Mouse (Mus musculus) lung, adult 2 months (tissue): ENCODE results near the gene March11. TPM values are rescaled to one million over a fixed set of nuclear protein-coding genes. Genes with fewer than 3 reads are reported as not detected.

ENCODE experiments used
- DNase-seq: peaks from one replicate; pipeline ENCODE4 v3.0.0; 2022
- H3K4me1 ChIP-seq: fragments of 200-500 bp; 2 replicates; pipeline ENCODE4 v1.6.1; 2011; ENCODE audit warnings: low read length; ENCODE audit not compliant: control insufficient read depth, insufficient read depth
- H3K4me3 ChIP-seq: fragments of 200-500 bp; replicated peaks from 2 replicates; pipeline ENCODE3; 2011; ENCODE audit warnings: low read depth, mild to moderate bottlenecking, control low read depth, low read length; ENCODE audit errors: extremely low read depth
- CTCF ChIP-seq: fragments of 200-500 bp; IDR thresholded peaks from 2 replicates; pipeline ENCODE4 v1.5.1; 2011; ENCODE audit warnings: mild to moderate bottlenecking, low read length, control low read depth; ENCODE audit not compliant: insufficient read depth
- POLR2A ChIP-seq: fragments of 200-500 bp; IDR thresholded peaks from 2 replicates; pipeline ENCODE4 v1.6.1; 2011; ENCODE audit warnings: low read depth, mild to moderate bottlenecking, control low read depth, low read length, borderline replicate concordance; ENCODE audit errors: extremely low read depth
- WGBS: fragments of 180-500 bp; shearing (Covaris S2); methylation state at CpG from one replicate; pipeline ENCODE4 v1.1.7; 2018; 5-methylcytosine and 5-hydroxymethylcytosine counted together
- polyA plus RNA-seq: library from polyadenylated mRNA; depleted of rRNA; stranded (reverse); fragments of >200 nt; gene quantifications from 2 replicates; pipeline ENCODE4 v1.2.3, GENCODE M21; 2012; rRNA removed

Gene March11
- polyA plus RNA-seq, result 0.08 TPM in 1 of 2 replicates, not detected in the other

DNA sequence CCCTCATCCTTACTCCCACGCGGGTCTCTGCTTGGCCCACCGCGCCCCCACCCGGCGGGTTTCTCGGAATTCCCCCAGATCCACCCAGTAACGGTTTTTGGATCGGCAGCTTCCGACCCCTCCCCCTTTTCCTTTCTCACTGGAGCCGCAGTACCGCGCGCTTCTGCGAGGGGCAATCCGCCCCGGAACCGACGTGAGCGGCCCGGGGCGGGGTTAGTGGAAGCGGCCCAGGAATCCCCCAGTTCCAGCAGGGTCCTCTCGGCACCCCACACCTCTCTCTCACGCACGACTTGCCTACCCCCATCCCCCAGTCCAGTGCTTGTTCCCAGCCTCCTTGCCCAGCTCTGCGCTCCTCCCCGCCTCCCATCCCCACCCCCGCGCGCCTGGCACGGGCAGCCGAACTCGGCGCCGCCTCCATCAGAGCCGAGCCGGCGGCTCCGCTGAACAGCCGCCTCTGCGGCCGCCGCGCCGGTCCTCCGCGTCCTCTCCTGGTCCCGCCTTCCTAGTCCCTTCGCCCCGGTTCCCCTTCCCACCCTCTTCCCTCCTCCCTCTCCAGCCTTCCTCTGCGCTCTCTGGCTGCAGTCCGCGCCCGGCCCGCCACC is at the start of gene March11:
Gene March11 (plus strand): TSS at position 420 of the 602 bp plus-strand sequence.
- no peak for DNase-seq
- Histone ChIP-seq H3K4me1 (no peaks in the 10 kb centered on the region), H3K4me3 (no peak within 1 kb of the TSS)
- WGBS, result 1% methylated on average over 49 of the region's 56 CpGs
- no peak for TF ChIP-seq CTCF
- no peak for TF ChIP-seq POLR2A

DNA sequence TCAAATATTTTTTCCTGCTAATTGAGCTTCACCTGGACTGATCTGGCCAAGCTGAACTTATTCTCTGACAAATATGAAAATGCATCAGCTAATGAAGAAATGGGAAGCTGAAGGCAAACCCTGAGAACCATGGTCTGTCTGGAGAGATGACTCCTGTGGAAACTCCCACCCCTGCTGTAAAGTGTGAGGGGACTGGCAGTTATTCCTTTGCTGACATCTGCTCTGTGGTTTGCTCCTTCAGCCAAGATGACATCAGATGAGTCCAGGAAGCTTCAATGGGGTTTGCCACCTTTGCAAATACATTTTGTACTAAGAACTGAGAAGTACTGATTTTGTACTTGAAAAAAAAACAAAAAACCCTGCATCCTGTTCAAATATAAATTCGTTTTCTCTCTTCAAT is 46.5 kb upstream of the March11 start:
- no peak for DNase-seq
- H3K4me1 ChIP-seq, result no peaks in the 10 kb centered on the region
- WGBS, result 29% methylated on average over 1 of the region's 1 CpGs
- no peak for TF ChIP-seq CTCF
- H3K4me3 ChIP-seq, result no peak overlapping the region

DNA sequence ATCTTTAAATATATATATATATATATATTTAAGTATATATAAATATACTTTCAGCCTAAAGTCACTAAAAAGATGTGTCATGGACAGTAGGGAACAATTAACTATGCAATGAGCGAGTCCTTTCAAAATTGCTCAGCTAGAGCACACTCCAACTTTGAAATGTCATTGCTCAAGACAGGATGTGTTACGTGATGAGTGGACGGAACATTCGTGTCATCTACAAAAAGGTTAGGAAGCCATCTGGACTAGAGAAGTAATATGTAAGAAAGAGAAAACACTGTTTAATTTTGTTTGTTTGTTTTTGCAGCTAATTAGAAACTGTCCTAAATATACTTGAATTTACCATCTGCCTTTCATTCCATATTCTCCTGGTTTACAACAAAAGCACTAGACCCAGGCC is 39.3 kb upstream of the March11 start:
- Histone ChIP-seq H3K4me1 (no peaks in the 10 kb centered on the region), H3K4me3 (no peak overlapping the region)
- 64% methylated on average over 4 of the region's 4 CpGs for WGBS
- no peak for DNase-seq
- no peak for TF ChIP-seq CTCF

DNA sequence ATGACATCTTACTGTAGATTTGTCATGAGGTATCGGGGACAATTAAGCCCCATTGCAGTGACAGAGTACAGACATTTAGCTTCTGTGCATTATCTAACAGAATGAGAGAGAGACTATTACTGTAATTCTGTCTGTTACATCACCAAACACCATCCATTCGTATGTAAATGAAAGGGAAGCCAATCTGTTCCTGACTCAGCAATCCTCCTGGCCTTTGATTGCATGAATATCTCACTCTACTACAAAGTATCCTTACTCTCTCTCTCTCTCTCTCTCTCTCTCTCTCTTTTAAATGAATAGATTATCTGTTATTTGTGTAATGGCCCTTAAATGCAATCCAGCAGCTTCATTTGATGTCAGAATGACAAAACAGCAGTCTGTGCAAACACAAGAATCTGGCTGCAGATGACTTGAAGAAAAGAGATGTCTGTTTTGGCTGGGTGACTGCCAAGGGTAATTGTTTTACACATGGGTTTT is 32.8 kb upstream of the March11 start:
- H3K4me1 ChIP-seq, result no peaks in the 10 kb centered on the region
- 61% methylated on average over 2 of the region's 2 CpGs for WGBS
- H3K4me3 ChIP-seq, result no peak overlapping the region
- DNase-seq, result no peak
- TF ChIP-seq POLR2A (no peak), CTCF (no peak)

DNA sequence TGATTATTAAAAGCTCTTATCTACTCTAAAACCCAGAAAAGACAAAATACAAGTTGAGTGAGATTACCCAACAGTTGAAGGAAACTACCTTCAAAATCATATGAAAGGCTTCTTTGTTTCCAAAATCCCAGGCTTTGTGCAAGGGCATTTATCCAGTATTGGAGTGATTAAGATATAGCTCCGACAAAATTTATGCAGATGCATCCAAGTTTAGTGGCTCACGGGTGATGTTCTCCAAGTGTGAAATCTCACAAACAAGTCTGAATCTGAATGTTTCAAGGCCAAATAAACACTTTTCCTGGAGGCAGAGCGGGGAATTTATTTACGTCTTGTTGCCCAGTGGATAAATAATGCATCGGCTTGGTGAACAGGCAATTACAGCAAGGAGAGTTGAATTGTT is 32.2 kb upstream of the March11 start:
- TF ChIP-seq CTCF (no peak), POLR2A (no peak)
- no peak for DNase-seq
- H3K4me1 ChIP-seq, result no peaks in the 10 kb centered on the region
- 66% methylated on average over 5 of the region's 5 CpGs for WGBS
- no peak overlapping the region for H3K4me3 ChIP-seq

DNA sequence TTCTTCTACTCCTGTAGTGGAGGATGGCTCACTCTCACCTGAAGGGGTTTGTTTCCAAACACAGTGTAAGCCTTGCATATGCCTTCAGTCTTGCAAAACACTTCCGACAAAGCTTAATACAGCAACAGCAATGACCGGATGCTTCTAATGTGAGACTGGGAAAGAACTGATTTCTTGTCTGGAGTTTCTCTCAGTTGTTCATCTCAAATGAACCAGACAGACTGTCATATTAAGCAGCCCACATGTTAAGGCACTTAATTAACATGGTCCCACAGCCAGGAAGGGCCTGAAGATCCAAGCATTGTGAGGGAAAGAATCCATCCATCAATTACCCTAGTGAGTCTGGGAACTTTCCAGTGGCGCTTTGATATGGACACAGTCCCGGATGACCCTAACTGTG is 17.0 kb upstream of the March11 start:
- WGBS, result 55% methylated on average over 4 of the region's 4 CpGs
- Histone ChIP-seq H3K4me3 (no peak overlapping the region), H3K4me1 (no peaks in the 10 kb centered on the region)
- no peak for DNase-seq
- TF ChIP-seq POLR2A, result no peak
- TF ChIP-seq CTCF, result no peak

DNA sequence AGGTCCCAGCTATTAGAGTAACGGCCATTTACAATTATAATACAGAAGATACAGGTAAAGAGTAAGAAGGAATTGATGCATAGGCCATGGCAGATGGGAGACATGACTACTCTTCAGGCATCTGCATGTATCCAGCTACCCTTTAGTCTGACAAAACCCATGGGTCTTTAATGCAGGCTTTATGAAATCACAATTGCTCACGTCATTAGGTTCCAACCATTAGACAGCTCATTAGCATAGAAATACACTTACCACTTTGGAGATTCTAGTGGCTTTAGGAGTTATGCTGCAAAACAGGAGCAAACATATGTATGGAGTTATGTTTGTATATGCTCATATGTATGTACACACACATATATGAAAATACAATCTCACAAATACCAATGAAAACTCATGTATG is 16.0 kb upstream of the March11 start:
- H3K4me3 ChIP-seq, result no peak overlapping the region
- TF ChIP-seq POLR2A, result no peak
- TF ChIP-seq CTCF, result no peak
- 75% methylated on average over 2 of the region's 2 CpGs for WGBS
- no peaks in the 10 kb centered on the region for H3K4me1 ChIP-seq
- DNase-seq, result no peak

DNA sequence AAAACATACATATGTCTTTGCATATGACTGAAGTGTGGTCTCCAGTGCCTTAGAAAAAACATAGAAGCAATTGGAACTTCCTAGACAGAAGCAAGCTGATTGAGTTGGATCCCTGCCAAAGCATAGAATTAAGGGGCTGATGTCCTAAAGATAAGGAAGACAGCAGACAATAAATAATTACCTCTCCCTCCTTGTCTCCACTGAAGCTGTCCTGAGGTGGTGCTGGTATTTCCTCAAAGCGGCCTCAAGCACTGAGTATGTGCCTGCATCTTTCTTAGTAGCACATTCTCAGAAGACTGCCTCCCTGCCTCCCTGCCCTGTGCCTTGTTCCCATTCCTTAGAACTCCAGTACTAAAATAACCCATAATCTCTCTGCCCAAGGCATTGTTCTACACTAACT is 15.6 kb upstream of the March11 start:
- TF ChIP-seq CTCF (no peak), POLR2A (no peak)
- no peak overlapping the region for H3K4me3 ChIP-seq
- DNase-seq, result no peak
- no peaks in the 10 kb centered on the region for H3K4me1 ChIP-seq
- 44% methylated on average over 1 of the region's 1 CpGs for WGBS

DNA sequence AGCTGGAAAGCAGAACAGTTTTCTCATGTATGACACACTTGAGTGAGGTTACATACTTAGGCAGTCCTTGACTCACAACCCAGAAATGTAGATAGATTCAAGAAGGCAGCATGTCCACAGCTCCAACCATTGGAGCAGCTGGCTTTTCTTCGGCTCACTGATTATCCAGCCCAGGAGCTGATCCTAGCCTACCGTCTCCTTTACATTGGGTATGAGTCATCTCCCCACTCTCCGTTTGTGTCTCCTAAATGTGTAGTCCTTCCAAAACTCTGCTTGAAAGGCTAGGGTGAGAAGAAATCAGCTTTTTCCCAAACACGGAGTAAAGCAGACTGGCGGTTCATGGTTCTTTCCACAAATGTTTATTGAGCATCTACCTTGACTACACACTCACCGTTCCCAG is 10.2 kb upstream of the March11 start:
- Histone ChIP-seq H3K4me3 (no peak overlapping the region), H3K4me1 (no peaks in the 10 kb centered on the region)
- 90% methylated on average over 6 of the region's 6 CpGs for WGBS
- no peak for DNase-seq
- TF ChIP-seq CTCF (no peak), POLR2A (no peak)

DNA sequence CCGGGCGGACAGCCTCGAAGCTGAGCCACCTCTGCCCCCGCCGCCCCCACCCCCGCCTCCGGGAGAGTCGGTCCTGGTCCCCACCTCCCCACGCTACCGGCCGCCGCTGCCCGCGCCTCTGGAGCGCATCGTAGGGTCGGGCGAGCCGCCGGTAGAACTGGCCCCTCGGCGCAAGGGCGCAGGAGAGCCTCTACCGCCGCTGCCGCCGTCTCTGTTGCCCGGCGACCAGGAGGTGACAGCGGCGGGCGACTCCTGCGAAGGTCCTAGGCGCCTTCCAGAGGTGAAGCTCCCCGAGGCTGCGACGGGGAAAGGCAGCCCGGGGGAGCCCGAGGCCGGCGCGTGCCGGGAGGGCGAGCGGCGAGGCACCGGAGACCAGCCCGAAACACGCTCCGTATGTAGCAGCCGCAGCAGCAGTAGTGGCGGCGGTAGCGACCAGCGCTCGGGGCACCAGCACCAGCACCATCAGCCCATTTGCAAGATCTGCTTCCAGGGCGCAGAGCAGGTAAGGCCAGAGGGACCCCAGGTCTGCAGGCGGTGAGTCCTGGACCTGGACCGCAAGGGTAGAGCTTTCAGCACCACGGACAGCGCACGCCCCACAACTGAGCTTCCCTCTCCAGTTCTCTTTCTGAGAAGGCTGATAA is 563 bp downstream of the March11 start:
- no peak overlapping the region for H3K4me3 ChIP-seq
- no peak for TF ChIP-seq CTCF
- no peak for TF ChIP-seq POLR2A
- under 1% methylated on average over 60 of the region's 62 CpGs for WGBS
- DNase-seq, result peak; percentile 10
- H3K4me1 ChIP-seq, result no peaks in the 10 kb centered on the region

DNA sequence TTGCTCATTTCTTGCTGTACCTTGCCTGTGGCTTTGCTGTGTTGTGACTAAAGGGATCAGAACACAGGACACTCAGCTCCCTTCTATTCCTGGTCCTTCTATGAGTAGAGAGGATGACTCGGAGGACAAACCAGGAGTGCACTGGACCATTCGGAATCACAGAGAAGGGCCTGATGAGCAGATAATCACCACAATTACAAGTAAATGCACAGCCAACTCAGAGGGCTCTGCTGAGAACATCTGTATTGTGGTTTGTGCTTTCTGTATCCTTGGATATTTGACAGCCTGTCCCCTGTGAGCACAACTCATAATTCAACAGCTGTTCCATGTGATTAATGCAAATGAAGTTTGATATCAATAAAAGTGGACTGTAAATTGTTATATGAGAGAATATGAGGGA is 11.0 kb downstream of the March11 start:
- TF ChIP-seq CTCF (no peak), POLR2A (no peak)
- 80% methylated on average over 2 of the region's 2 CpGs for WGBS
- Histone ChIP-seq H3K4me1 (no peaks in the 10 kb centered on the region), H3K4me3 (no peak overlapping the region)
- DNase-seq, result no peak
